Mouse (Mus musculus) T-cell, adult 2 months (primary cell): ENCODE data around the gene Ffar1.

Source experiments
- DNase-seq: peaks from one replicate; pipeline ENCODE4 v3.0.0; 2022; ENCODE audit warnings: low spot score

The Ffar1 gene

DNA sequence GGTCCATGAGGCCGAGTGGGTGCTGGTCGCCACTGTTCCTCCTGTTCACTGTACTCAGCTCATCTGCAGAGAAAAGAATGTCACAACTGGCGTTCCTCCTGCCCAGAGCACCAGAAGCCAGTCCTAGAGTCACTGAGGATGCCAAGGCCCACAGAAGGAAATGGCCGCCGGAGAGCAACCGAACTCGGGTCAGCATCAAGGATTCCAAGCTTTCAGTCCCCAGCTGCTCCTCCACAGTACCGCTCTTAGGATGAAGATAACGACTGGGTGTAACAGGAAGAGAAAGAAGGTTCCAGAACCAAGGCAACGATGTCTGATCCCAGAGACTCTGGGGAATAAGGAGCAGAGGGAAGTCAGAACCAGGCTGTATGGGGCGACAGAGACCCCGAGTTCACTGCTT, at the start of gene Ffar1:
Ffar1 (minus strand) TSS at position 101 of the 400 bp plus-strand sequence.
- no peak for DNase-seq

- DNase-seq: peak; percentile 40
These were observed 48.4 kb upstream of the Ffar1 start for GRCm38 (mm10) chr7:30909773-30910172.

- no peak for DNase-seq
These were observed 47.6 kb upstream of the Ffar1 start for GRCm38 (mm10) chr7:30908992-30909431.

DNA sequence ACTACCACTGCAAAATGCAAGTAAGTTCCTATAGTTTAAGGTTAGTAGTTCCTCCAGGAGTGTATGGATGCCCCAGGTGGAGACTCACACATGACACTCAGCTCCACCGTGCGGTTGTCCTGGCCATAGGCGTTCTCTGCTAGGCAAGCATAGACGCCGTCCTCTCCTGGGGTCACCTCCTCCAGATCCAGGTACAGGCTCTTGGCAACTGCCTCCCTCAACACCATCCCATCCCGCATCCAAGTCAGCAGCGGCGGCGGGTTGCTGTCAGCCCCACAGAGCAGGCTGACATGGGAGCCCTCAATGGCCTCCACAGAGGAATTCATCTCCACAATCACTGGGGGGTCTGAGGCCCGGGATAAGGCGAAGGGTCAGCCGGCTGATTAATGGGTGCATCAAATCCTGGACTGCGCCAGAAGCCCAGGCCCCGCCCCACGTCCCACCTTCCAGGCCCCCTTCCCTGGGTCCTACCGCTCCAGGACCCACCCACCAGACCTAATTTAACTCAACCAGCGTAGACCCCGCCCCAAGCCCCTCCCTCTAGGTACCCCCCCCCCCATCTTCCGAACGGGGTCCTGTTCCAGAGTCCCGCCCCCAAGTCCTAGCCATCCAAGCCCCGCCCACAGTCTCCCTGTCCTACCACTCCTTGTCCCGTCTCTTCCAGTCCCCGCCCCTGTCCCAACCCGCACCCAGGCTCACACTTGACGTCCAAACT, 47.1 kb upstream of the Ffar1 start:
- DNase-seq: no peak

GRCm38 (mm10) chr7:30904042-30904441, 42.7 kb upstream of the Ffar1 start:
- DNase-seq: peak; percentile 12

- DNase-seq: no peak
These were observed 33.9 kb upstream of the Ffar1 start for GRCm38 (mm10) chr7:30895217-30895616.

DNA sequence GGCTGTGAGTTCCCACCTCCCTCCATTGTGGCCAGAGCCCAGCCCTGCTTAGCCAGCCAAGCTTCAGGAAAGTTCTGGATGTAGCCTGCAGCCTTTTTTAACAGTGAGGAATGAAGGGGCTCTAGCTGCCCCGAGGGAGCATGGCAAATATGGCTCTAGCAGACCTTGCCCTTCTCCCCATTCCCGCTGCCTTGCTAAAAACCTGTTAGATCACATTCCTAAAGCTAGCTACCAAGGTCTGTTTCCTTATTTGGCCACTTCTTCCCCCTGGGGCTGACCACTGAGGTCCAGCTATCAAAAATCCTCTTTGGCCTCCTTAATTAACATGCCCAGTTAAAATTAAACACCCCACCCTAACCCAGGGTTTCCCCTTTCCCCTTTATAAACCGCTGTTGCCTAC, 31.2 kb upstream of the Ffar1 start:
- DNase-seq: no peak

- DNase-seq: no peak
These were observed 30.4 kb upstream of the Ffar1 start for GRCm38 (mm10) chr7:30891746-30892145.

DNA sequence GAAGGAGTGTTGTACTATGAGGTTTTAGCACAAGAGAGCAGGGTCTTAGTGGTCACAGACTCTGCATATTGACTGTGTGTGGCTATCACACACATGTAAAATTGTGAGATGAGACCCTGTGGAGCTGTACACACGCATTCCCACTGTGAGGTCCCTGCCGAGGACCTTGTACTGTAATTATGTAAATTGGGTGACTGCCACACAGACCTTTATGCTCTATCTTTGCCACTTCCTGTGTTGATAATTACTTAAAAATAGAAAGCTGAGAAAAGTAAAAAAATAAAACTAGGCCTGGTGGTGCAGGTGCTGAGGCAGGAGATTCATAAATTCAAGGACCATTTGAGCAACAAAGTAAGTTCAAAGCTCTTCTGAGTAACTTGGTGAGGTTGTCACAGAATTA, 29.3 kb upstream of the Ffar1 start:
- DNase-seq: no peak

GRCm38 (mm10) chr7:30888786-30889185, 27.4 kb upstream of the Ffar1 start:
- DNase-seq: no peak

- peak; percentile 37 for DNase-seq
These were observed 26.3 kb upstream of the Ffar1 start for GRCm38 (mm10) chr7:30887568-30888188.

- no peak for DNase-seq
These were observed 25.5 kb upstream of the Ffar1 start for GRCm38 (mm10) chr7:30886852-30887251.

DNA sequence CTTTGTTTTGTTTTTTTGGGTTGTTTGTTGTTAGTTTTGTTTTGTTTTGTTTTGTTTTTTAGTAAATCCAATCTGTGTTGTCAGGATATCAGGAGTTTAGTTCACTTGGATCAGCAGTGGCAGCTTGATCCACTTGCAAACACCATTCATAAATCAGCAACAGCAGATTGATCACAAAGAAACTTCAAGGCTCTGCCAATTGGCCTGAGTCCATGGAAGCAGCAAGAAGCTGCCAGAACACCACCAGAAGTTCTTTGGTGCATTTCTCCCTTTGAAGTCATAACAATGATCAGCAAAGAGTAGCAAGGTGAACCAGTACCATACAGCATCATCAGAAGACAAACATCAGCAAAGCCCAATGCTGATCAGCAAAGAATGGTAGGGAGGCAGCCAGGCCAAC, 22.7 kb upstream of the Ffar1 start:
- no peak for DNase-seq

GRCm38 (mm10) chr7:30881367-30881766, 20.0 kb upstream of the Ffar1 start:
- no peak for DNase-seq

DNA sequence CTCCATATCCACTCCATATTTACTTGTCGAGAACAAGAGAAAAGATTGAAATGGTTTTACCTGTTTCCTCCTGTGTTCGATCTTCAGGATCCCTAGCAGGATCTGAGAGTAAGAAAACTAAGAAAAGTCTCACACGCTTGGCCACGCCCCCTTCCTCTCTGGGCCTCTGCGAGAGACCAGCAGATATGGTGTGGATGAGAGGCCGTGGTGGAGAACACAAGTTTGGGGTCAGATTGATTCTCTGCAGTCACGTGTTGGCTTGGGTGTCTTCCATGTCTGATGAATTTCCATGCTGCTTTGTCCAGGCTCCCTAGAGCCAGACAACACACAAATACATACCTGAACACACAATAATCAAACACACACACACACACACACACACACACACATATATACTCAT, 18.8 kb upstream of the Ffar1 start, which contains the start of gene Cd22:
Cd22 (minus strand) TSS at position 167 of the 400 bp plus-strand sequence.
- DNase-seq: no peak

GRCm38 (mm10) chr7:30878950-30879349, 17.6 kb upstream of the Ffar1 start:
- no peak for DNase-seq

DNA sequence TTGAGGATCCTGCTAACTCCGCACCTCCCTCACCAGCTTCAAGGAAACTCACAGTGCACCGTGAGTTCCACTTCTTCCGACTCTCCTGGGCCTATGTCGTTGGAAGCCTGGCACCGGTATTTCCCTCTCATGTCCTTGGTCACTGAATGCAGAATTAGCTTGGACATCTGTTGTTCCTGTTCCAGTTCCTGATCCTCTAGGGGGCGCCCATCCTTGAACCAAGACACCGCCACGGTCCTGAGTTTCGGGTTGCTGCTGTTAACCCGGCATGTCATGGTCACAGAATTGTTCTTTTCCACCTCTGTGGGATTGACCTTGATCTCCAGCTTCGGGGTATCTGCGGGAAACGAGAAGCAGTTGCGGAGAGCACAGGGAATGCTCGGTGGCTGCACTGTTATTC, 11.7 kb upstream of the Ffar1 start:
- peak; percentile 57 for DNase-seq

GRCm38 (mm10) chr7:30863386-30863785, 2.0 kb upstream of the Ffar1 start:
- DNase-seq: no peak

- peak; percentile 40 for DNase-seq
These were observed 1.5 kb downstream of the Ffar1 start for GRCm38 (mm10) chr7:30859635-30860402.

- DNase-seq: peak; percentile 42
These were observed 2.1 kb downstream of the Ffar1 start for GRCm38 (mm10) chr7:30859290-30859634.

- DNase-seq: no peak
These were observed 3.6 kb downstream of the Ffar1 start for GRCm38 (mm10) chr7:30857746-30858145.

DNA sequence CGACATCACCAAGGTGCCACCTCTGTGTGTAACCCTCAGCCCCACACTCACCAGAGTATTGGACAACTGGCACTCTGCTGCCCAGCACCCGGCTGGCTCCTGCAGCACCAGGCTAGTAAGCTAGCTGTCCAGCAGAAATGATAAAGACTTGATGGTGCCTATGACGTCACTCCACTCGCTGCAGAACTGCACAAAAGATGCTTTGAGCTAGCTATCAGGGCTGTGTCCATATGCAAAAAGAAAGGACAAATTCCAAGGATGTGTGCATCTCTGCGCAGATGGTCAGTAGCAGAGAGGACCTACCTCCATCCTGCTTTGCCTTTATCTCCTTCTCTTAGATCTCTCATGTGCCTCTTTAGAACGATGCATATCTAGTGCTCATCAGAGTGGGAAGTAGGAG, 5.3 kb downstream of the Ffar1 start, which contains the start of gene Ffar3:
Ffar3 (minus strand) TSS at position 101 of the 400 bp plus-strand sequence.
- no peak for DNase-seq

DNA sequence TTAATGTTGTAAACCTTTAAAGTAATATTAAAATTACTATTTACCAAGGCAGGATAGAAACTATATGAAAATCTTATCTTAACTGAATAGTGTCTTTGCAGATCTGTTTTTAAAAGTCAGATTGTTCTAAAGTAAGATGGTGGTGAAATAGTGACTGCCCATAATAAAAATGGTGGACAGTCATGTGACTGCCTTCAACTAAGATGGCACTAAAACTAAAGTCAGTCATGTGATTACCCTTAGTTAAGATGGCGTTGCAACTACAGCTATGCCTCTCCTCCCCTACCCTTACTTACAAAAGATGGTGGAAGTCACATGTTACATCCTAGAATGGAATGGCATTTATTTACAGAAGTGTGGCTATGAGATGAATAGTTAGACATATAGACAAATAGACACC, 9.9 kb downstream of the Ffar1 start:
- DNase-seq: no peak
